Mouse (Mus musculus): Measurements from ENCODE around the gene 2410004P03Rik. TPM values are rescaled to one million over a fixed set of nuclear protein-coding genes. Genes with fewer than 3 reads are reported as not detected.

2410004P03Rik gene
- polyA plus RNA-seq, 1 experiment, result 1.1 TPM

- no peak for DNase-seq
- Histone ChIP-seq H3K36me3 (ENCODE audit: control insufficient read depth, insufficient read depth, low read length) (peaks cover 31% of the 10 kb centered on the region), H3K27me3 (ENCODE audit: control insufficient read depth, insufficient read depth, low read length) (no peaks in the 10 kb centered on the region), H3K4me1 (replicated peaks; ENCODE audit: control insufficient read depth, insufficient read depth, low read length) (no peaks in the 10 kb centered on the region), H3K27ac (ENCODE audit: control insufficient read depth, insufficient read depth, low read length) (no peak overlapping the region), H3K4me3 (ENCODE audit: control insufficient read depth, insufficient read depth, low read length) (no peak overlapping the region)
- TF ChIP-seq CTCF (IDR thresholded peaks at IDR 0.05; ENCODE audit: borderline replicate concordance, control insufficient read depth, extremely low read depth, insufficient read depth, low read length, poor library complexity) (no peak), POLR2A (IDR thresholded peaks at IDR 0.05; ENCODE audit: control insufficient read depth, extremely low read depth, insufficient read depth, low read length, poor library complexity) (no peak)
- WGBS, result 96% methylated on average over 2 of the region's 2 CpGs
Observed at GRCm38 (mm10) chr12:16966811-16967210, 44.7 kb downstream of the 2410004P03Rik start.

- no peak overlapping the region for H3K4me3 ChIP-seq (ENCODE audit: control insufficient read depth, insufficient read depth, low read length)
- TF ChIP-seq CTCF (IDR thresholded peaks at IDR 0.05; ENCODE audit: borderline replicate concordance, control insufficient read depth, extremely low read depth, insufficient read depth, low read length, poor library complexity), result no peak
- no peak for TF ChIP-seq POLR2A (IDR thresholded peaks at IDR 0.05; ENCODE audit: control insufficient read depth, extremely low read depth, insufficient read depth, low read length, poor library complexity)
- DNase-seq, result no peak
- 98% methylated on average over 2 of the region's 2 CpGs for WGBS
- no peaks in the 10 kb centered on the region for H3K4me1 ChIP-seq (replicated peaks; ENCODE audit: control insufficient read depth, insufficient read depth, low read length)
- no peak overlapping the region for H3K27ac ChIP-seq (ENCODE audit: control insufficient read depth, insufficient read depth, low read length)
- H3K27me3 ChIP-seq (ENCODE audit: control insufficient read depth, insufficient read depth, low read length), result no peaks in the 10 kb centered on the region
- peaks cover 39% of the 10 kb centered on the region for H3K36me3 ChIP-seq (ENCODE audit: control insufficient read depth, insufficient read depth, low read length)
Observed at GRCm38 (mm10) chr12:16963354-16963753, 48.2 kb downstream of the 2410004P03Rik start.

- WGBS, result 87% methylated on average over 1 of the region's 1 CpGs
Observed at GRCm38 (mm10) chr12:16958851-16959250, 52.7 kb downstream of the 2410004P03Rik start.

More at GRCm38 (mm10) chr12:16958851-16959250, 52.7 kb downstream of the 2410004P03Rik start:
- Histone ChIP-seq H3K27me3 (ENCODE audit: control insufficient read depth, insufficient read depth, low read length) (no peaks in the 10 kb centered on the region), H3K36me3 (ENCODE audit: control insufficient read depth, insufficient read depth, low read length) (peaks cover 27% of the 10 kb centered on the region), H3K4me1 (replicated peaks; ENCODE audit: control insufficient read depth, insufficient read depth, low read length) (no peaks in the 10 kb centered on the region), H3K4me3 (ENCODE audit: control insufficient read depth, insufficient read depth, low read length) (no peak overlapping the region), H3K27ac (ENCODE audit: control insufficient read depth, insufficient read depth, low read length) (no peak overlapping the region)
- TF ChIP-seq POLR2A (IDR thresholded peaks at IDR 0.05; ENCODE audit: control insufficient read depth, extremely low read depth, insufficient read depth, low read length, poor library complexity) (no peak), CTCF (IDR thresholded peaks at IDR 0.05; ENCODE audit: borderline replicate concordance, control insufficient read depth, extremely low read depth, insufficient read depth, low read length, poor library complexity) (no peak)
- DNase-seq, result peak; percentile 15

Other genes starting within 250 kb of the 2410004P03Rik start
- gene Greb1, start 210.8 kb downstream of the 2410004P03Rik start, polyA plus RNA-seq (2012; rRNA removed), result 1.2 and 10.6 TPM in 2 replicates
- 18.8 and 19.9 TPM in 2 replicates for gene E2f6, start 200.8 kb downstream of the 2410004P03Rik start, polyA plus RNA-seq (2012; rRNA removed)
- 4.9 and 5.4 TPM in 2 replicates for gene Rock2, start 116.8 kb downstream of the 2410004P03Rik start, polyA plus RNA-seq (2012; rRNA removed)
- gene Pqlc3, start 11.3 kb downstream of the 2410004P03Rik start, polyA plus RNA-seq (2012; rRNA removed), result 89.0 and 114 TPM in 2 replicates
- gene Kcnf1, start 165.2 kb upstream of the 2410004P03Rik start, polyA plus RNA-seq (2012; rRNA removed), result 0.17 and 0.75 TPM in 2 replicates